Mouse (Mus musculus) heart, postnatal 0 days (tissue): Measurements from ENCODE around the gene Il17rc. TPM values are rescaled to one million over a fixed set of nuclear protein-coding genes. Genes with fewer than 3 reads are reported as not detected.

Experiments
- ATAC-seq: fragments of 200-750 bp; cut with Nextera tagmentation; 2 replicates; pipeline ENCODE4 v1.8.0; 2017; ENCODE audit warnings: low read depth, moderate number of reproducible peaks, moderate library complexity; ENCODE audit not compliant: insufficient read depth
- DNase-seq: peaks from one replicate; pipeline ENCODE4 v3.0.0-alpha.2; 2016; ENCODE audit warnings: low spot score
- H3K27ac ChIP-seq: fragments of 300-500 bp; sonication (generic); 2 replicates; pipeline ENCODE4 v1.5.1; 2014; ENCODE audit warnings: low read depth, mild to moderate bottlenecking
- H3K27me3 ChIP-seq: fragments of 300-500 bp; sonication (generic); 2 replicates; pipeline ENCODE4 v1.6.1; 2014; ENCODE audit warnings: low read length, mixed read lengths; ENCODE audit not compliant: control insufficient read depth, insufficient read depth
- H3K36me3 ChIP-seq: fragments of 300-500 bp; sonication (generic); replicated peaks from 2 replicates; pipeline ENCODE4 v1.6.1; 2014; ENCODE audit warnings: low read length, mixed read lengths; ENCODE audit not compliant: control insufficient read depth, insufficient read depth
- H3K4me1 ChIP-seq: fragments of 300-500 bp; sonication (generic); 2 replicates; pipeline ENCODE4 v1.6.1; 2014; ENCODE audit warnings: antibody characterized with exemption; ENCODE audit not compliant: control insufficient read depth, insufficient read depth
- H3K4me2 ChIP-seq: fragments of 300-500 bp; sonication (generic); 2 replicates; pipeline ENCODE4 v1.6.1; 2014; ENCODE audit warnings: low read depth, mild to moderate bottlenecking, low read length, moderate library complexity
- H3K4me3 ChIP-seq: fragments of 300-500 bp; sonication (generic); 2 replicates; pipeline ENCODE4 v1.5.1; 2014; ENCODE audit warnings: low read depth, low read length
- H3K9ac ChIP-seq: fragments of 300-500 bp; sonication (generic); replicated peaks from 2 replicates; pipeline ENCODE4 v1.6.1; 2014; ENCODE audit warnings: low read depth, low read length, mixed read lengths
- H3K9me3 ChIP-seq: fragments of 300-500 bp; sonication (generic); replicated peaks from 2 replicates; pipeline ENCODE4 v1.6.1; 2016; ENCODE audit warnings: low read length; ENCODE audit not compliant: control insufficient read depth
- CTCF ChIP-seq: IDR thresholded peaks from 2 replicates; pipeline ENCODE4 v1.5.1; 2016; ENCODE audit warnings: antibody characterized with exemption, control low read depth, low read depth
- EP300 ChIP-seq: IDR thresholded peaks from 2 replicates; pipeline ENCODE4 v1.6.1; 2016; ENCODE audit warnings: antibody characterized with exemption, low read depth
- whole genome bisulfite sequencing: fragments of 180-500 bp; shearing (Covaris S2); extraction: QIAGEN DNeasy Blood & Tissue Kit; methylation state at CpG from one replicate; pipeline ENCODE4 v1.1.7; 2014; 5-methylcytosine and 5-hydroxymethylcytosine counted together
- polyA plus RNA-seq: library from polyadenylated mRNA; unstranded; fragments of >200 nt; fragmentation: Nextera tagmentation; extraction: Ambion mirVana; gene quantifications from 2 replicates; pipeline ENCODE4 v1.2.1, GENCODE M21; 2015
- total RNA-seq: library from RNA; depleted of rRNA; stranded (reverse); fragments of >200 nt; gene quantifications from 2 replicates; pipeline ENCODE4 v1.2.3, GENCODE M21; 2014; ENCODE audit warnings: low replicate concordance

Il17rc gene
- total and polyA plus RNA-seq, 2 experiments from 2014 or later: 12.1 to 22.1 TPM

GRCm38 (mm10) chr6:113499346-113499745, 28.1 kb downstream of the Il17rc start:
- H3K27ac ChIP-seq: no peak overlapping the region
- peaks cover 32% of the 10 kb centered on the region for H3K27me3 ChIP-seq
- no peak overlapping the region for H3K9ac ChIP-seq
- DNase-seq (no peak), ATAC-seq (no peak)
- no peaks in the 10 kb centered on the region for H3K36me3 ChIP-seq
- 60% methylated on average over 6 of the region's 6 CpGs for WGBS
- no peak overlapping the region for H3K4me2 ChIP-seq
- H3K9me3 ChIP-seq: 0 out of 2 replicates have a peak, but pooled peaks cover 10% of the 10 kb centered on the region
- no peak for TF ChIP-seq EP300
- TF ChIP-seq CTCF: no peak
- H3K4me3 ChIP-seq: no peak overlapping the region
- peaks cover 12% of the 10 kb centered on the region; the same call in 1 of the 2 replicates for H3K4me1 ChIP-seq

GRCm38 (mm10) chr6:113501388-113502084, 30.3 kb downstream of the Il17rc start, which contains the start of gene Prrt3:
Gene Prrt3, minus strand, starts transcription at chr6:113501931.
- H3K27ac ChIP-seq: no peak within 1 kb of the TSS
- DNase-seq (no peak), ATAC-seq (no peak)
- H3K36me3 ChIP-seq: no peaks in the 10 kb centered on the region
- H3K4me1 ChIP-seq: no peaks in the 10 kb centered on the region
- WGBS: 4% methylated on average over 31 of the region's 32 CpGs
- 0 out of 2 replicates have a peak, but pooled peaks cover 10% of the 10 kb centered on the region for H3K9me3 ChIP-seq
- no peak within 1 kb of the TSS for H3K9ac ChIP-seq
- H3K27me3 ChIP-seq: peaks cover 19% of the 10 kb centered on the region
- H3K4me2 ChIP-seq: 0 out of 2 replicates have a peak within 1 kb of the TSS, but pooled peaks have one; percentile 12
- TF ChIP-seq EP300 (no peak), CTCF (no peak)
- no peak within 1 kb of the TSS; the same call in 1 of the 2 replicates for H3K4me3 ChIP-seq

GRCm38 (mm10) chr6:113502801-113503200, 31.6 kb downstream of the Il17rc start:
- Histone ChIP-seq H3K4me1 (no peaks in the 10 kb centered on the region), H3K4me2 (no peak overlapping the region), H3K9me3 (0 out of 2 replicates have a peak, but pooled peaks cover 10% of the 10 kb centered on the region), H3K27ac (no peak overlapping the region), H3K4me3 (no peak overlapping the region), H3K27me3 (peaks cover 19% of the 10 kb centered on the region), H3K36me3 (no peaks in the 10 kb centered on the region), H3K9ac (no peak overlapping the region)
- ATAC-seq (no peak), DNase-seq (no peak)
- 57% methylated on average over 2 of the region's 2 CpGs for WGBS
- no peak for TF ChIP-seq EP300
- TF ChIP-seq CTCF: no peak

- Histone ChIP-seq H3K27me3 (peaks cover 12% of the 10 kb centered on the region), H3K27ac (no peak overlapping the region), H3K4me1 (0 out of 2 replicates have a peak, but pooled peaks cover 8% of the 10 kb centered on the region), H3K4me3 (no peak overlapping the region), H3K9ac (no peak overlapping the region), H3K4me2 (no peak overlapping the region), H3K9me3 (0 out of 2 replicates have a peak, but pooled peaks cover 10% of the 10 kb centered on the region), H3K36me3 (no peaks in the 10 kb centered on the region)
- ATAC-seq: no peak
- 78% methylated on average over 1 of the region's 1 CpGs for WGBS
- TF ChIP-seq CTCF (no peak), EP300 (no peak)
- no peak for DNase-seq
These were observed 34.5 kb downstream of the Il17rc start for GRCm38 (mm10) chr6:113505689-113506088.

- DNase-seq (no peak), ATAC-seq (no peak)
- Histone ChIP-seq H3K4me3 (no peak overlapping the region), H3K9me3 (0 out of 2 replicates have a peak, but pooled peaks cover 10% of the 10 kb centered on the region), H3K27ac (no peak overlapping the region), H3K36me3 (peaks cover 4% of the 10 kb centered on the region; the same call in 1 of the 2 replicates), H3K27me3 (no peaks in the 10 kb centered on the region), H3K4me1 (0 out of 2 replicates have a peak, but pooled peaks cover 8% of the 10 kb centered on the region), H3K9ac (no peak overlapping the region), H3K4me2 (no peak overlapping the region)
- TF ChIP-seq EP300: no peak
These were observed 35.9 kb downstream of the Il17rc start for GRCm38 (mm10) chr6:113507130-113507529.
